Mouse (Mus musculus): ENCODE data around the gene Tlr11. TPM values are rescaled to one million over a fixed set of nuclear protein-coding genes. Genes with fewer than 3 reads are reported as not detected.

Gene Tlr11
- polyA plus RNA-seq (2014; fragmentation: Nextera tagmentation; extraction: Ambion mirVana), result not detected in 2 replicates

DNA sequence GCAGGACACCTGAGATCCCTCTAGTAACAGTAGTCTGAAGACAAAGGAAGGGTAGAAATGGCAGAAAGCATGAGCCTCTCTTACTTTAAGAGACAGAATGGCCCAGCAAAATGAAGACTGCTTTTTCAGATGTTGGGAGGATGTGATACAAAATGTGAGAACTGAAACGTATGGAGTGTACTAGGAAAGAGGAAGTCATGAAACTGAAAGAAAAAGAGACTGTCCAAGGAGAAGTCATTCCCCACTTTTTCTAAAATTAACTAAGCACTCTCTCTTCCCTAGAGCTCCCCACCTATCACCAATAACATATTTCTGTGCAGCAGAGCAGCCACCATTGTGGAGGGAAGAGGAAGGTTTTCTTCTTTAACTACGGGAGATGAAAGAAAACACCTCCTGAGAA is at the start of gene Tlr11:
Tlr11 (plus strand) TSS at position 322 of the 400 bp plus-strand sequence.
- Histone ChIP-seq H3K4me1 (replicated peaks; ENCODE audit: control insufficient read depth, insufficient read depth, low read length) (no peaks in the 10 kb centered on the region), H3K27ac (no peak within 1 kb of the TSS), H3K9ac (no peak within 1 kb of the TSS), H3K27me3 (ENCODE audit: control insufficient read depth, insufficient read depth, low read length) (no peaks in the 10 kb centered on the region), H3K9me3 (ENCODE audit: control insufficient read depth, low read length) (no peaks in the 10 kb centered on the region), H3K4me2 (replicated peaks) (no peak within 1 kb of the TSS), H3K4me3 (replicated peaks; ENCODE audit: low read length) (no peak within 1 kb of the TSS), H3K36me3 (replicated peaks; ENCODE audit: control insufficient read depth, insufficient read depth) (no peaks in the 10 kb centered on the region)
- no peak for DNase-seq (ENCODE audit: low spot score)
- WGBS, result 90% methylated on average over 2 of the region's 2 CpGs
- ATAC-seq (ENCODE audit: low FRiP score), result no peak

GRCm38 (mm10) chr14:50326661-50327060 is 31.1 kb upstream of the Tlr11 start, which contains the start of gene Olfr734:
Gene Olfr734 (minus strand): TSS chr14:50326761.
- Histone ChIP-seq H3K27me3 (ENCODE audit: control insufficient read depth, insufficient read depth, low read length) (no peaks in the 10 kb centered on the region), H3K27ac (no peak within 1 kb of the TSS), H3K4me2 (replicated peaks) (no peak within 1 kb of the TSS), H3K9ac (no peak within 1 kb of the TSS), H3K4me1 (replicated peaks; ENCODE audit: control insufficient read depth, insufficient read depth, low read length) (no peaks in the 10 kb centered on the region), H3K36me3 (replicated peaks; ENCODE audit: control insufficient read depth, insufficient read depth) (no peaks in the 10 kb centered on the region), H3K9me3 (ENCODE audit: control insufficient read depth, low read length) (no peaks in the 10 kb centered on the region), H3K4me3 (replicated peaks; ENCODE audit: low read length) (no peak within 1 kb of the TSS)
- ATAC-seq (ENCODE audit: low FRiP score) (no peak), DNase-seq (ENCODE audit: low spot score) (no peak)
- 81% methylated on average over 1 of the region's 1 CpGs for WGBS

GRCm38 (mm10) chr14:50348796-50349195 is 8.9 kb upstream of the Tlr11 start, which contains the start of gene Olfr735:
Gene Olfr735 (minus strand): TSS chr14:50348872.
- no peaks in the 10 kb centered on the region for H3K27me3 ChIP-seq (ENCODE audit: control insufficient read depth, insufficient read depth, low read length)
- no peak within 1 kb of the TSS for H3K27ac ChIP-seq
- ATAC-seq (ENCODE audit: low FRiP score) (no peak), DNase-seq (ENCODE audit: low spot score) (no peak)
- H3K4me2 ChIP-seq (replicated peaks), result no peak within 1 kb of the TSS
- H3K9me3 ChIP-seq (ENCODE audit: control insufficient read depth, low read length), result no peaks in the 10 kb centered on the region
- H3K36me3 ChIP-seq (replicated peaks; ENCODE audit: control insufficient read depth, insufficient read depth), result no peaks in the 10 kb centered on the region
- H3K4me3 ChIP-seq (replicated peaks; ENCODE audit: low read length), result no peak within 1 kb of the TSS
- no peaks in the 10 kb centered on the region for H3K4me1 ChIP-seq (replicated peaks; ENCODE audit: control insufficient read depth, insufficient read depth, low read length)
- H3K9ac ChIP-seq, result no peak within 1 kb of the TSS
- WGBS, result 79% methylated on average over 2 of the region's 2 CpGs

GRCm38 (mm10) chr14:50352438-50352837 is 5.3 kb upstream of the Tlr11 start:
- no peak for DNase-seq (ENCODE audit: low spot score)
- H3K4me3 ChIP-seq (replicated peaks; ENCODE audit: low read length), result no peak overlapping the region
- no peak overlapping the region for H3K9ac ChIP-seq
- 45% methylated on average over 3 of the region's 3 CpGs for WGBS
- no peaks in the 10 kb centered on the region for H3K27me3 ChIP-seq (ENCODE audit: control insufficient read depth, insufficient read depth, low read length)
- H3K4me1 ChIP-seq (replicated peaks; ENCODE audit: control insufficient read depth, insufficient read depth, low read length), result no peaks in the 10 kb centered on the region
- no peak overlapping the region for H3K27ac ChIP-seq
- H3K4me2 ChIP-seq (replicated peaks), result no peak overlapping the region
- no peaks in the 10 kb centered on the region for H3K36me3 ChIP-seq (replicated peaks; ENCODE audit: control insufficient read depth, insufficient read depth)
- no peaks in the 10 kb centered on the region for H3K9me3 ChIP-seq (ENCODE audit: control insufficient read depth, low read length)
- no peak for ATAC-seq (ENCODE audit: low FRiP score)

DNA sequence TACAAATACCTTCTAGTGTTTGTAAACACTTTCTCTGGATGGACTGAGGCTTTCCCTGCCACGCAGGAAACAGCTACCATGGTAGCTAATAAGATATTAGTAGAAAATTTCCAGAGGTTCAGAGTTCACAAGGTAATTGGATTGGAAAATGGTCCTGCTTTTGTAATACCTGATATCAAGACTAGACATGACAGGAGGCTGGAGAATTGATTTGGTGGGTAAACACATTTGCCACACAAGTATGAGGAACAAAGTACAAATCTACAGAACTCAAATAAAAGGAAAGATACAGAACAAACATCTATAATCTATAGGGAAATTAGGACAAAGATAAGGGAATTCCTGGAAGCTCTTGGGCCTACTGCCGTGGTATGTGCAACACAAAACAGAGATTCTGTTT is 989 bp upstream of the Tlr11 start:
- WGBS, result 92% methylated on average over 2 of the region's 2 CpGs
- Histone ChIP-seq H3K4me1 (replicated peaks; ENCODE audit: control insufficient read depth, insufficient read depth, low read length) (no peaks in the 10 kb centered on the region), H3K4me2 (replicated peaks) (no peak overlapping the region), H3K27ac (no peak overlapping the region), H3K27me3 (ENCODE audit: control insufficient read depth, insufficient read depth, low read length) (no peaks in the 10 kb centered on the region), H3K9ac (no peak overlapping the region), H3K36me3 (replicated peaks; ENCODE audit: control insufficient read depth, insufficient read depth) (no peaks in the 10 kb centered on the region), H3K4me3 (replicated peaks; ENCODE audit: low read length) (no peak overlapping the region), H3K9me3 (ENCODE audit: control insufficient read depth, low read length) (no peaks in the 10 kb centered on the region)
- ATAC-seq (ENCODE audit: low FRiP score) (no peak), DNase-seq (ENCODE audit: low spot score) (no peak)

DNA sequence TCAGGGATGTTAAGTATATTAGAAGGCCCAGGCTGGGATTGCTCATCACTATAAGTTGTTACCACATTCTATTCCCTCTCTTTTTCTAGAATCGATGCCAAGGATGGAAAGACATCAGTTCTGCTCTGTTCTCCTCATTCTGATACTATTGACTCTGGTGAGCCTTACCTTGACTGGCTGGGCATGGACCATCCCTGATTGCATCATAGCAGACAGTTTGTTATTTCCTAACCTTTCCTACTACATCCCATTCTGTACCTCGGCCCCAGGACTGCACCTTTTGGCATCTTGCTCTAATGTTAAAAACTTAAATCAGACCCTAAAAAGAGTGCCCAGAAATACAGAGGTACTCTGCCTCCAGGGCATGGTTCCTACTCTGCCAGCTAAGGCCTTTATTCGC is 2.8 kb downstream of the Tlr11 start:
- no peaks in the 10 kb centered on the region for H3K9me3 ChIP-seq (ENCODE audit: control insufficient read depth, low read length)
- H3K9ac ChIP-seq, result no peak overlapping the region
- ATAC-seq (ENCODE audit: low FRiP score) (no peak), DNase-seq (ENCODE audit: low spot score) (no peak)
- no peak overlapping the region for H3K4me2 ChIP-seq (replicated peaks)
- WGBS, result 87% methylated on average over 3 of the region's 3 CpGs
- no peaks in the 10 kb centered on the region for H3K27me3 ChIP-seq (ENCODE audit: control insufficient read depth, insufficient read depth, low read length)
- no peaks in the 10 kb centered on the region for H3K36me3 ChIP-seq (replicated peaks; ENCODE audit: control insufficient read depth, insufficient read depth)
- no peak overlapping the region for H3K27ac ChIP-seq
- no peaks in the 10 kb centered on the region for H3K4me1 ChIP-seq (replicated peaks; ENCODE audit: control insufficient read depth, insufficient read depth, low read length)
- no peak overlapping the region for H3K4me3 ChIP-seq (replicated peaks; ENCODE audit: low read length)

DNA sequence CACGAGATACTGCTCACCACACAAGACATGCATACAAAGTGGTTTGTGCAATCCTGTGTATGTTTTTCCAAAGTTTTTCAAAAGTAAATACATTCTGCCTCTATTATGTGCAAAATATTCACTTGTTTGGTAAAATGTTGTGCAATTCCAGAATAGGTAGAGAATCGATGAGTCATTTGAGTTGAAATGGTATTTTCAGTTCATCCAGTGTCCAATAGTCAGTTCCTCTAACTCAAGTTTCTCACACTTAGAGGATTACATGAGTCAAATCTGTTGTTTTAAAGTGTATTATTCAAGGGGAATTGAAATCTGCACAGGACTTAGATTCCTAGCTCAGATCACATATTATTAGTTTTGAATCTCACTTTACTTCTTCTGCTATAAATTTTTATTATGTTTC is 5.8 kb downstream of the Tlr11 start:
- Histone ChIP-seq H3K9me3 (ENCODE audit: control insufficient read depth, low read length) (no peaks in the 10 kb centered on the region), H3K27me3 (ENCODE audit: control insufficient read depth, insufficient read depth, low read length) (no peaks in the 10 kb centered on the region), H3K4me1 (replicated peaks; ENCODE audit: control insufficient read depth, insufficient read depth, low read length) (no peaks in the 10 kb centered on the region), H3K9ac (no peak overlapping the region), H3K4me2 (replicated peaks) (no peak overlapping the region), H3K36me3 (replicated peaks; ENCODE audit: control insufficient read depth, insufficient read depth) (no peaks in the 10 kb centered on the region), H3K27ac (no peak overlapping the region), H3K4me3 (replicated peaks; ENCODE audit: low read length) (no peak overlapping the region)
- DNase-seq (ENCODE audit: low spot score) (no peak), ATAC-seq (ENCODE audit: low FRiP score) (no peak)
- 94% methylated on average over 2 of the region's 2 CpGs for WGBS

- no peak within 1 kb of the TSS for H3K9ac ChIP-seq
- H3K4me1 ChIP-seq (replicated peaks; ENCODE audit: control insufficient read depth, insufficient read depth, low read length), result no peaks in the 10 kb centered on the region
- ATAC-seq (ENCODE audit: low FRiP score), result no peak
- DNase-seq (ENCODE audit: low spot score), result no peak
- no peaks in the 10 kb centered on the region for H3K36me3 ChIP-seq (replicated peaks; ENCODE audit: control insufficient read depth, insufficient read depth)
- no peaks in the 10 kb centered on the region for H3K27me3 ChIP-seq (ENCODE audit: control insufficient read depth, insufficient read depth, low read length)
- WGBS, result 88% methylated on average over 2 of the region's 2 CpGs
- H3K4me3 ChIP-seq (replicated peaks; ENCODE audit: low read length), result no peak within 1 kb of the TSS
- no peak within 1 kb of the TSS for H3K27ac ChIP-seq
- peaks cover 2% of the 10 kb centered on the region; the same call in 1 of the 2 replicates for H3K9me3 ChIP-seq (ENCODE audit: control insufficient read depth, low read length)
- no peak within 1 kb of the TSS for H3K4me2 ChIP-seq (replicated peaks)
These were observed 23.1 kb downstream of the Tlr11 start, which contains the start of gene Olfr736 for GRCm38 (mm10) chr14:50380863-50381262. Gene Olfr736 (plus strand): TSS chr14:50381163.

DNA sequence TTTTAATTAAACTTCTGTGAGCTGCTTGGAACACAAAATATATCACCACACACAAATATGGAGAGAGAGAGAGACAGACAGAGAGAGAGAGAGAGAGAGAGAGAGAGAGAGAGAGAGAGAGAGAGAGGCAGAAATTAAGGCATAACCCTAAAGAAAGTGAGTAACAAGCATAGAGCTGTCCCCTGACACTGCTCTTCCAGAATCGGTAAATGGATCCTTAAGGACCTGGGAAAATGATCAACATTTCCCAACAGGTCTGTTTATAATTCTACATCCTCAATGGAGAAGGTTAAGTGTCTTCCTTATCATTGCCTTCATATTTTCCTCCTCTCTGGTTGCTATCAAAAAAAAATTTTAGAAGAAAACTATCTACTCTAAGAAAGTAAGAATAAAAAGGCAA is 49.6 kb downstream of the Tlr11 start, which contains the start of gene Olfr738:
Olfr738 (plus strand) TSS at position 301 of the 400 bp plus-strand sequence.
- WGBS, result 81% methylated on average over 1 of the region's 1 CpGs
- DNase-seq (ENCODE audit: low spot score) (no peak), ATAC-seq (ENCODE audit: low FRiP score) (no peak)

More for the DNA sequence above, 49.6 kb downstream of the Tlr11 start, which contains the start of gene Olfr738:
- H3K9me3 ChIP-seq (ENCODE audit: control insufficient read depth, low read length), result no peaks in the 10 kb centered on the region
- H3K36me3 ChIP-seq (replicated peaks; ENCODE audit: control insufficient read depth, insufficient read depth), result no peaks in the 10 kb centered on the region
- H3K4me1 ChIP-seq (replicated peaks; ENCODE audit: control insufficient read depth, insufficient read depth, low read length), result no peaks in the 10 kb centered on the region
- H3K27ac ChIP-seq, result no peak within 1 kb of the TSS
- no peak within 1 kb of the TSS for H3K4me2 ChIP-seq (replicated peaks)
- no peak within 1 kb of the TSS for H3K4me3 ChIP-seq (replicated peaks; ENCODE audit: low read length)
- H3K9ac ChIP-seq, result no peak within 1 kb of the TSS
- H3K27me3 ChIP-seq (ENCODE audit: control insufficient read depth, insufficient read depth, low read length), result no peaks in the 10 kb centered on the region
